Mouse (Mus musculus): ENCODE measurements around the gene Lrig1.

- TF ChIP-seq ZC3H11A (IDR thresholded peaks at IDR 0.05; ENCODE audit: borderline replicate concordance, low read depth, low read length) (no peak), ZNF384 (IDR thresholded peaks at IDR 0.05; ENCODE audit: low read depth, low read length) (no peak)
Measured at GRCm38 (mm10) chr6:94568040-94568439, 131.9 kb downstream of the Lrig1 start.

Data from ES-E14 (cell line).